Mouse (Mus musculus) olfactory bulb, adult 2 months (tissue): ENCODE measurements at regions not wholly inside any gene's neighbourhood (a gene's known extent, or its start where the extent isn't known, plus 50 kb on each side); places are given as distances from the start of the nearest gene placed in this dataset.

Experiments
- H3K27ac ChIP-seq: fragments of 200-500 bp; 2 replicates; pipeline ENCODE4 v1.5.1; 2012; ENCODE audit warnings: low read depth, low read length; ENCODE audit not compliant: insufficient read depth
- H3K4me1 ChIP-seq: fragments of 200-500 bp; 2 replicates; pipeline ENCODE4 v1.6.1; 2012; ENCODE audit warnings: low read length; ENCODE audit not compliant: control insufficient read depth, insufficient read depth
- H3K4me3 ChIP-seq: fragments of 200-500 bp; 2 replicates; pipeline ENCODE4 v1.5.1; 2012; ENCODE audit warnings: mild to moderate bottlenecking, low read depth, low read length, moderate library complexity; ENCODE audit not compliant: insufficient read depth
- CTCF ChIP-seq: fragments of 200-500 bp; IDR thresholded peaks from 2 replicates; pipeline ENCODE4 v1.5.1; 2012; ENCODE audit warnings: low read depth, mild to moderate bottlenecking, low read length, moderate library complexity; ENCODE audit not compliant: insufficient read depth
- POLR2A ChIP-seq: fragments of 200-500 bp; IDR thresholded peaks from 2 replicates; pipeline ENCODE4 v1.6.1; 2012; ENCODE audit warnings: mild to moderate bottlenecking, low read depth, low read length, moderate library complexity; ENCODE audit not compliant: insufficient read depth
- WGBS: fragments of 180-500 bp; shearing (Covaris S2); methylation state at CpG from one replicate; pipeline ENCODE4 v1.1.7; 2018; 5-methylcytosine and 5-hydroxymethylcytosine counted together

DNA sequence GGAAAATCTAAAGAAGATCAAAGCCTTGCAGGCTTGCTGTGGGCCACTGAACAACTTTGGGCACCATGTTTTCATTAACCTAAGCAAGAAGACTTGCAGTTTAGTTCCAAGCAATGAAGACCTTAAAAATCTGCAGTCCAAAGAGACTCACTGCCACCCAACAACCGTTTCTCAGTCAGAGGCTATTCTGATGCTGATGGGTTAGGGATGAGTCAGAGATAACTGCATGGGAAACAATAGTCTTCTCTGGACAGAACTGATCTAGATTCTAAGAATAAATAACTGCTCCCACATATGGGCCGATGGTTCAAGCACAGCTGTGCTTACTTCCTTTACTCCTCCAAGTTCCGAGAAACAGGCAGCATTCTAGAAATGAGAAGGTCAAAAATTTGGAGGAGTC lies 485.0 kb upstream of the Tnp1 start:
- 36% methylated on average over 3 of the region's 3 CpGs for WGBS
- Histone ChIP-seq H3K4me3 (no peak overlapping the region), H3K27ac (no peak overlapping the region), H3K4me1 (no peaks in the 10 kb centered on the region)
- no peak for TF ChIP-seq POLR2A
- no peak for TF ChIP-seq CTCF

DNA sequence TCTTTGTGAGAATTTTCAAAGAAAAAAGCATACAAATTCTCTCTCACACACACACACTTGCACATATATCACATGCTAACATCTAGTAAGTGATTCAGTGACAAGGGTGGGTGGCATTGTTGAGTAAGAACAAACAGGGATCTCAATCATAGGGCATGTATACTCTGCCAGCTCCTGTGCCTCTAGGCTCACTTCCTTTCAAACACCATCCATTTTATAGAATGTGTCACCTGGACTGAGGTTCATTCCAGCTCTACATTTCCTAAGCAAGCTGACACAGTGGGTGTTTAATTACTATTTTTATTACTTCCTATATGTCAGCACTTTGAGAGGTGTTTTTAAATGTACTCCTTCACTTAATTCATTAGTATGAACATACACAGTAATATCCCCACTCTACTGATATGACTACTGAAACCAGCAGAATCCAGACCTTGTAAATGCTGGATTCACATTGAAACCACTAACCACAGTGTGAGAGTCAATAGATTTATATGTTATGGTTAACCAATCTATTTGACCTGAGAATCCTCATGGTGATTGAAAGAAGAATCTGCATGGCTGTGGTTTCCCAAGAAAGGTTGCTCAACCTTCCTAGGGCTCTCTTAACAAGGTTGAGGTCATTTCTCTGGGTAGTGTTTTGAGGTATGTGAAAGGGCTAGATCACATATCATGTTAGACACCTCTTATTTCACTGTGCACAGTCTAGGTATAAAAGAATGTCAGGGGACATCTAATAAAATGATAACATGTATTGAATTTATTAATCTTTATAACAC lies 480.5 kb upstream of the Tnp1 start:
- H3K27ac ChIP-seq: no peak overlapping the region
- no peak overlapping the region for H3K4me3 ChIP-seq
- H3K4me1 ChIP-seq: no peaks in the 10 kb centered on the region
- TF ChIP-seq POLR2A: no peak
- no peak for TF ChIP-seq CTCF

DNA sequence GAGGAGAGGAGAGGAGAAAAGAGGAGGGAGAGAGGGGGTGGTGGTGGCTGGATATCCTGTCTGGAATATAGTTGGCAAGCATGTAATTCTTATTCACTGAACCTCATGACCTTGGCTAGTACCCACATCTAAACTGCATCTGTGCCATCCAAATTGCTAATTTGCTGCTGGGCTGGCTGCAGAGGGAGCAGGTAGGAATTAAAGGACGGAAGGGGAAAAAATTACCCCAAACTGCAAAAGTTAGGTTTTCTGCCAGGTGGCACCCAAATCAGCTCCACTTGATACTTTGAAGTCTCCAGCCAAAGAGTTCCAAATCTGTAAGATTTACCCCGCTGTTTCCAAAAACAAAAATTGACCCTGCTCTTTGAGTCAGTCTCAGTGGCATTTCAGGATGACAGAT lies 466.2 kb upstream of the Tnp1 start:
- H3K4me1 ChIP-seq: no peaks in the 10 kb centered on the region
- TF ChIP-seq POLR2A: no peak
- TF ChIP-seq CTCF: no peak
- no peak overlapping the region for H3K27ac ChIP-seq
- 65% methylated on average over 2 of the region's 2 CpGs for WGBS
- H3K4me3 ChIP-seq: no peak overlapping the region

DNA sequence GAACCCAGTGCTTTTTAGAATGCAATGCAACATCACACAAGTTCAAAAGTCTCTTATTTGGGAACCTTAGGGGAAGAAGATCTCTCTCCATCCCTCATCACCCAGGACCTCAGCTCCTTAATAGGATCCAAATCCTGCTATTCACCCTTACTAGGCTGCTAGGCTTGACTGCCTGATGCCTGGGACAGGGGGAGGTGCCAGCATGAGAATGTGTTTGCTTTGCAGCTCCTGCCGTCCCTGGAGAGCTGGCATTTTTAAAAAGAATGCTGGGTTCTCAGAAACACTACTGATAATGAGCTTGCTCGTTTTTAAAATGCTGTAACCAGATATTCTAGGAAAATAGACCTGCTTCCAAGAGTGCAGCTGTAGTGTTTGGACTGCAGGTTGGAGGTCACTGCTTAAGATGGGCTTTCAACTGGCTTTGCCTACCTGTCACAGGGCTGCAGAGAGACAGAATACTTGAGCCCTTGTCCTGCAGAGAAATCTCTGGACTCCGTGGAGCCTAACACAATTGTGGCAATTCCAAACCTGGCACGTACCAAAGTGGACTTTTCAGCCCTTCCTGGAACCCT lies 463.7 kb upstream of the Tnp1 start:
- 38% methylated on average over 4 of the region's 4 CpGs for WGBS
- H3K27ac ChIP-seq: no peak overlapping the region
- TF ChIP-seq CTCF: no peak
- TF ChIP-seq POLR2A: no peak
- H3K4me1 ChIP-seq: no peaks in the 10 kb centered on the region
- H3K4me3 ChIP-seq: no peak overlapping the region

DNA sequence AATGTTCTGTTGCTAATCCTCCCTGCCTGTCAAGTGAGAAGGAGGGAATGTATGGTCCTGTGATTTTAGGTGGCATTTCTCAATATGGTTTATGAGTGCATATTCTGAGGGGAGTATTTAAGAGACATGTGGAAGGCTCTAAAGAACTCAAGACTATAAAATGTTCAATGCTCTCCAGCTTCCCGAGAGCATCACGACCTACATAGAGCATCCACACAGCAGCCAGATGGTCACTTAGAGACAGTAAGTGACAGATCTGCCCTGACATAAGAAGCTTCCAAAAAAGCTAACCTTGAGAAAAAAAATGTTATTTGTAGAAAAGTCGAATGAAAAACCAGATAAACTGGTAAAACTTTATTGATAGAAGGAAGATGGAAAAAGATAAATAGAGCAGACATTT lies 444.9 kb upstream of the Tnp1 start:
- WGBS: 84% methylated on average over 3 of the region's 3 CpGs
- Histone ChIP-seq H3K4me3 (no peak overlapping the region), H3K27ac (no peak overlapping the region), H3K4me1 (0 out of 2 replicates have a peak, but pooled peaks cover 2% of the 10 kb centered on the region)
- no peak for TF ChIP-seq POLR2A
- no peak for TF ChIP-seq CTCF

DNA sequence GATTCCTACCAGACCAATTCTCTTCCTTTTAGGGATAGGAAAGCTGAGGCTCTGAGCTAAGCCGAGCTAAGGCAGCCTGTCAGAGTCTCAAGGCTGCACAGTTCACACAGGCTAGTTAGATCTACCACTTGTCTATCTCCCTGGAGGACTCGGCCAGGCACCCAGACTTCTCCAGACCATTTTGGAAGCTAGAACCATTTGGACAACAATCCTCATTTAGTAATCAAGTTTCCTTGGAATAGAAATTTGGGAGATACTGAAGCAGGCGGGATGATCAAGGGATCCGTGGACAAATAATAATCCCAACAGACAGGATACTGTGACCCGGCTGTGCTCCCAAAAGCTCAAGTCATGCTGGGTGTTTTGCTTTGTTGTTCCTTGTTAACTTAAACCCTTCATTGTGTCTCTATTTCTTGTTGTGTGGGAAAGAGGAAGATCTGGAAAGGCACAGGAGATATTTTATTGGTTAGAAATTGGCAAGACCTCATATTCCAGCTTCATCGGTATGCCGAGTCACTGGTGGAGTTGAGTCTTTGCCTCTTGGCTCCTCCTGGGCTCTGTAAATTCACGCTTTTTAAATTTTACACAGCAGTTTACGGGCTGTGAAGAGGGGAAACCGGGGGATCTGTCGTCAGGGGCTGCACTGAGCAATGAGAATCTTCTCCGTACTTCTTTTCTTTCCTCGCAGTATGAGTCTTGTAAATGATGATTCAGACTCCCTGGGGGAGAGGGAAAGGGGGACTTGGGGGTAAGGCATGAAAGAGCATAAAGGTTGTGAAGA lies 444.2 kb upstream of the Tnp1 start:
- no peak overlapping the region for H3K27ac ChIP-seq
- no peak overlapping the region for H3K4me3 ChIP-seq
- 70% methylated on average over 13 of the region's 13 CpGs for WGBS
- TF ChIP-seq CTCF (no peak), POLR2A (no peak)
- 0 out of 2 replicates have a peak, but pooled peaks cover 2% of the 10 kb centered on the region for H3K4me1 ChIP-seq

DNA sequence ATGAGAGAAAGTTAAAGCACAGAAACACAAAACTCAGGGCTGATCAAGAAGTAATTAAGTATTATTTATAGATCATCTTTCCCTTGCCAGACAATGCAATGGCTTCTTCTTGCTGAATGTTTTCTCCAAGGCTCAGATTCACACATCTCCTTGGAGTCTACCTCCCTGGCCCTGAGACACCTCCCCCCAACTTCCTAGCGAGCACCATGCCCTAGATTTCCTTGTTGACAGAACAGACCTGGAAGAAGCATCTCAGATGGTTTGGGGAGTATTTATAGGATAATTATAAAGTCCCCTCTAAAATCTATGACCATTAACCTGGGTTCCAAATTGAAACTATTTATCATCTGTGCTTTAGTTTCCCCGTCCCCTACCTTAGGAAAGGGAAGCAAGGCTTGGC lies 441.6 kb upstream of the Tnp1 start:
- Histone ChIP-seq H3K4me3 (no peak overlapping the region), H3K4me1 (0 out of 2 replicates have a peak, but pooled peaks cover 2% of the 10 kb centered on the region), H3K27ac (no peak overlapping the region)
- 85% methylated on average over 2 of the region's 2 CpGs for WGBS
- TF ChIP-seq CTCF (no peak), POLR2A (no peak)

DNA sequence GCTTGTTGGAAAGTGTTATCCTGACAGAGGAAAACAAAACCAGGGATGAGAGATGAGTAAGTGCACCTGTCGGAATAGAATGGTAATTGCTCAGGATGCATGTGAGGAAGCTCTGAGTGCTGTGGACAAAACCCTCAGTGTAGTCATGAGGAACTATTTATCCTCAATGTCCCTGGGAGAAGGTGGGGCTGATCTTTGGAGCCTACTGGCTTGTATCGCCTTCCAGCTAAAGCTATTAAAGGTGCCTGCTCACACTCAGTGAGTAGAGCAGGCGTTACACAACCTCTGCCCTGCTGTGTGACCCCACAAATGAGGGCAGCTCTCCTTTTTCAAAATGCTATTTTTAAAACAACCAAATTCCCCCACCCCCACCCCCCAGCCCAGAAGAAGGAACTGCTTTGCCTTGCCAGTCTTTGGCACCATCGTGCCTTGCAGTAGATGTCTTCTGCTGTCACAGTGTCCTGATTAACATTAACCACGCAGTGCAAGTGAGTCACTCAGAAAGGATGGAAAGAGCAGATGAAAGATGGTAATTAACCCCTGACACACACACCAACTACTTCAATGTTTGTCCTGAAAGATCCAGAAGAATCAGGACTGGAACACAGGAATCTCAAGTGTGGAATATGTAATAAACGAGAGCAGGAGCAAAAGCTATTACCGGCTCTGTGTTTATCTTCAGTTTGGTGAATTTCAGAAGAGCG lies 440.8 kb upstream of the Tnp1 start:
- no peak overlapping the region for H3K27ac ChIP-seq
- WGBS: 67% methylated on average over 8 of the region's 8 CpGs
- H3K4me1 ChIP-seq: 0 out of 2 replicates have a peak, but pooled peaks cover 2% of the 10 kb centered on the region
- no peak overlapping the region for H3K4me3 ChIP-seq
- TF ChIP-seq CTCF: no peak
- no peak for TF ChIP-seq POLR2A
